Mouse (Mus musculus): ENCODE results near the gene Ptprg. TPM values are rescaled to one million over a fixed set of nuclear protein-coding genes. Genes with fewer than 3 reads are reported as not detected.

Gene Ptprg
- polyA plus RNA-seq, 1 experiment from 2014 or later: 15.2 TPM

DNA sequence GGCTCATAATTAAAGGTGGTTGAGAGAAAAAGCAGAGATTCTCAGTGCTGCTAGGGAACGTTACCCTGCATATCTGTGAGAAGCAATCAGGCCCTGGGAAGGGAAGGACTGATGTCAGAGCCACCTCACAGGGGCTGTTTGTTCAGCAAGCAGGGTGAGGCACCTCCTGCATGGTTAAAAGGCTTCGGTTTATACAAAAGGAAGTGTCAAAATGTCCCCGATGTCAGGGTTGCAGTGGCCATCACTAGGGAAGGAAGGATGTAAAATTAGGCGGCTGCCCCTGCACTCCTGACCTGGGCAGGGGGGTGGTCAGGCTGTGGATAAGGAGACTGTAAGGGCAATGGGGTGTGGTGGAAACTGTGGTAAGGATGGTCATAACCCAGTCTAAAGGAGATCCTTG, 583.2 kb downstream of the Ptprg start:
- no peaks in the 10 kb centered on the region for H3K9me3 ChIP-seq (replicated peaks; ENCODE audit: control insufficient read depth, low read length)
- no peak overlapping the region for H3K9ac ChIP-seq (ENCODE audit: low read depth, low read length)
- H3K4me1 ChIP-seq (ENCODE audit: control insufficient read depth, insufficient read depth, low read length): peaks cover 6% of the 10 kb centered on the region; the same call in 1 of the 2 replicates
- no peak overlapping the region for H3K4me2 ChIP-seq
- no peak overlapping the region for H3K27ac ChIP-seq (ENCODE audit: low read depth, low read length)
- 39% methylated on average over 4 of the region's 4 CpGs for WGBS (ENCODE audit: insufficient replicate concordance)
- H3K4me3 ChIP-seq (ENCODE audit: low read depth, low read length): no peak overlapping the region
- ATAC-seq (replicated peaks; ENCODE audit: insufficient number of reproducible peaks, low FRiP score, low TSS enrichment): no peak
- H3K27me3 ChIP-seq (ENCODE audit: control insufficient read depth, insufficient read depth, low read length): no peaks in the 10 kb centered on the region
- H3K36me3 ChIP-seq (ENCODE audit: control insufficient read depth, insufficient read depth, low read length): no peaks in the 10 kb centered on the region

GRCm38 (mm10) chr14:12139643-12140481, 586.5 kb downstream of the Ptprg start:
- no peak overlapping the region for H3K4me2 ChIP-seq
- H3K9ac ChIP-seq (ENCODE audit: low read depth, low read length): no peak overlapping the region
- no peak overlapping the region for H3K27ac ChIP-seq (ENCODE audit: low read depth, low read length)
- WGBS (ENCODE audit: insufficient replicate concordance): 44% methylated on average over 18 of the region's 18 CpGs
- 0 out of 2 replicates have a peak, but pooled peaks cover 2% of the 10 kb centered on the region for H3K4me1 ChIP-seq (ENCODE audit: control insufficient read depth, insufficient read depth, low read length)
- no peaks in the 10 kb centered on the region for H3K9me3 ChIP-seq (replicated peaks; ENCODE audit: control insufficient read depth, low read length)
- H3K36me3 ChIP-seq (ENCODE audit: control insufficient read depth, insufficient read depth, low read length): no peaks in the 10 kb centered on the region
- H3K4me3 ChIP-seq (ENCODE audit: low read depth, low read length): no peak overlapping the region
- no peaks in the 10 kb centered on the region for H3K27me3 ChIP-seq (ENCODE audit: control insufficient read depth, insufficient read depth, low read length)
- no peak for ATAC-seq (replicated peaks; ENCODE audit: insufficient number of reproducible peaks, low FRiP score, low TSS enrichment)

GRCm38 (mm10) chr14:12143941-12144485, 590.7 kb downstream of the Ptprg start:
- no peak overlapping the region for H3K9ac ChIP-seq (ENCODE audit: low read depth, low read length)
- no peak overlapping the region for H3K27ac ChIP-seq (ENCODE audit: low read depth, low read length)
- no peaks in the 10 kb centered on the region for H3K27me3 ChIP-seq (ENCODE audit: control insufficient read depth, insufficient read depth, low read length)
- no peaks in the 10 kb centered on the region for H3K36me3 ChIP-seq (ENCODE audit: control insufficient read depth, insufficient read depth, low read length)
- H3K4me2 ChIP-seq: no peak overlapping the region
- no peak overlapping the region for H3K4me3 ChIP-seq (ENCODE audit: low read depth, low read length)
- H3K4me1 ChIP-seq (ENCODE audit: control insufficient read depth, insufficient read depth, low read length): no peaks in the 10 kb centered on the region
- 70% methylated on average over 8 of the region's 8 CpGs for WGBS (ENCODE audit: insufficient replicate concordance)
- H3K9me3 ChIP-seq (replicated peaks; ENCODE audit: control insufficient read depth, low read length): no peaks in the 10 kb centered on the region
- no peak for ATAC-seq (replicated peaks; ENCODE audit: insufficient number of reproducible peaks, low FRiP score, low TSS enrichment)

DNA sequence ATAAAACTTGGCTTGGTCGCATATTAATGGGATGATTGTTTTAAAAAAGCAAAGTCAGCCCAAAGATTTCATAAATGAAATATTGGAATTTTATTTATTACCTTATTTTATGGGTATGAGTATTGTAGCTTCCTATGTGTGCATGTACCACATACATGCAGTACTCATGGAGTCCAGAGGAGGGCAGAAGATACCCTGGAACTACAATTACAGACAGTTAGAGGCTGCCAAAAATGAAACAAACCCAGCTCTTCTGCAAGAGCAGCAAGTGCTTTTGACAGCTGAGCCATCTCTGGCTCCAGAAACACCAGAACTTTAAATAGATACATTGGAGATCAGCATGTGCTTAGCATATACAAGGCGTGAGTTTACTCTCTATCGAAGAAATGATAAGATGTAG, 592.6 kb downstream of the Ptprg start:
- no peak overlapping the region for H3K4me3 ChIP-seq (ENCODE audit: low read depth, low read length)
- H3K9ac ChIP-seq (ENCODE audit: low read depth, low read length): no peak overlapping the region
- H3K27ac ChIP-seq (ENCODE audit: low read depth, low read length): no peak overlapping the region
- ATAC-seq (replicated peaks; ENCODE audit: insufficient number of reproducible peaks, low FRiP score, low TSS enrichment): no peak
- no peaks in the 10 kb centered on the region for H3K27me3 ChIP-seq (ENCODE audit: control insufficient read depth, insufficient read depth, low read length)
- no peaks in the 10 kb centered on the region for H3K4me1 ChIP-seq (ENCODE audit: control insufficient read depth, insufficient read depth, low read length)
- no peaks in the 10 kb centered on the region for H3K9me3 ChIP-seq (replicated peaks; ENCODE audit: control insufficient read depth, low read length)
- WGBS (ENCODE audit: insufficient replicate concordance): 92% methylated on average over 3 of the region's 3 CpGs
- no peaks in the 10 kb centered on the region for H3K36me3 ChIP-seq (ENCODE audit: control insufficient read depth, insufficient read depth, low read length)
- H3K4me2 ChIP-seq: no peak overlapping the region

DNA sequence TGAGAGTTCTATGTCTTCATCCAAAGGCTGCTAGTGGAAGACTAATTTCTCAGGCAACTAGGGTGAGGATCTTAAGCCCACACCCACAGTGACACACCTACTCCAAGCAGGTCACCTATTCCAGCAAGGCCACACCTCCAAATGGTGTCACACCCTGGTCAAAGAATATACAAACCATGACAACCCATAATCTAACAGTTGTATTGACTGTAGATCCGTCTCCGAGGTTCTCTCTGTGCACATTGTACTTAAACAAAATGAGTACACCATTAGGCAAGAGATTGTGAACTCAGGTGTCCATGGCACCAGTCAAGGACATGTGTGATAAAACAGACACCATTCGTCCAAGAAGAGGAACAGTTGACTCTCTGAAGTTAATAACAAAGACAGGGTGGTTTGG, 596.2 kb downstream of the Ptprg start:
- no peak for ATAC-seq (replicated peaks; ENCODE audit: insufficient number of reproducible peaks, low FRiP score, low TSS enrichment)
- no peak overlapping the region for H3K27ac ChIP-seq (ENCODE audit: low read depth, low read length)
- no peaks in the 10 kb centered on the region for H3K36me3 ChIP-seq (ENCODE audit: control insufficient read depth, insufficient read depth, low read length)

DNA sequence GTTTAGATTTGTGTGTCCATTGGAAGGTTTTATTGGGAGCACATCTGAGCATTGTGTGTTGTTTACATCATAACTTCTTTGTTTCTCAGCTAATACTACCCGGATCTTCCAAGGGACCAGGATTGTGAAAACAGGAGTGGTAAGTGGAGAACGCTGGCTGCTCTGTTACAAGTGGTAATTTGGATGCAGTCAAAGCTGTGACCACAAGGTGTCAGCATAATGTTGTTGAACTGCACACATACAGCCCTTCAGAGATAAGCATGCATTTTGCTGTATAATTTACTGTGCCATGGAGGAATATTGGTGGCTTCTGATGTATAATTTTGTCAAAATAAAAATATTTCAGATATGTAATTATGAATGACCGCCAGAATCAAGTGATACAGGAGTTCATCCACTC, 598.6 kb downstream of the Ptprg start:
- Histone ChIP-seq H3K4me3 (ENCODE audit: low read depth, low read length) (no peak overlapping the region), H3K4me2 (no peak overlapping the region), H3K27me3 (ENCODE audit: control insufficient read depth, insufficient read depth, low read length) (no peaks in the 10 kb centered on the region), H3K36me3 (ENCODE audit: control insufficient read depth, insufficient read depth, low read length) (no peaks in the 10 kb centered on the region), H3K9ac (ENCODE audit: low read depth, low read length) (no peak overlapping the region), H3K4me1 (ENCODE audit: control insufficient read depth, insufficient read depth, low read length) (no peaks in the 10 kb centered on the region), H3K9me3 (replicated peaks; ENCODE audit: control insufficient read depth, low read length) (no peaks in the 10 kb centered on the region), H3K27ac (ENCODE audit: low read depth, low read length) (no peak overlapping the region)
- 50% methylated on average over 3 of the region's 3 CpGs for WGBS (ENCODE audit: insufficient replicate concordance)
- ATAC-seq (replicated peaks; ENCODE audit: insufficient number of reproducible peaks, low FRiP score, low TSS enrichment): no peak

More for the DNA sequence above, 596.2 kb downstream of the Ptprg start:
- H3K9ac ChIP-seq (ENCODE audit: low read depth, low read length): no peak overlapping the region
- no peaks in the 10 kb centered on the region for H3K4me1 ChIP-seq (ENCODE audit: control insufficient read depth, insufficient read depth, low read length)
- whole genome bisulfite sequencing (ENCODE audit: insufficient replicate concordance): 75% methylated on average over 3 of the region's 3 CpGs
- no peak overlapping the region for H3K4me2 ChIP-seq
- H3K27me3 ChIP-seq (ENCODE audit: control insufficient read depth, insufficient read depth, low read length): no peaks in the 10 kb centered on the region
- no peaks in the 10 kb centered on the region for H3K9me3 ChIP-seq (replicated peaks; ENCODE audit: control insufficient read depth, low read length)
- H3K4me3 ChIP-seq (ENCODE audit: low read depth, low read length): no peak overlapping the region

GRCm38 (mm10) chr14:12152748-12153147, 599.4 kb downstream of the Ptprg start:
- Histone ChIP-seq H3K9me3 (replicated peaks; ENCODE audit: control insufficient read depth, low read length) (no peaks in the 10 kb centered on the region), H3K4me3 (ENCODE audit: low read depth, low read length) (no peak overlapping the region), H3K9ac (ENCODE audit: low read depth, low read length) (no peak overlapping the region), H3K4me1 (ENCODE audit: control insufficient read depth, insufficient read depth, low read length) (no peaks in the 10 kb centered on the region), H3K36me3 (ENCODE audit: control insufficient read depth, insufficient read depth, low read length) (no peaks in the 10 kb centered on the region), H3K4me2 (no peak overlapping the region), H3K27ac (ENCODE audit: low read depth, low read length) (no peak overlapping the region), H3K27me3 (ENCODE audit: control insufficient read depth, insufficient read depth, low read length) (no peaks in the 10 kb centered on the region)
- no peak for ATAC-seq (replicated peaks; ENCODE audit: insufficient number of reproducible peaks, low FRiP score, low TSS enrichment)
- 92% methylated on average over 6 of the region's 6 CpGs for WGBS (ENCODE audit: insufficient replicate concordance)

DNA sequence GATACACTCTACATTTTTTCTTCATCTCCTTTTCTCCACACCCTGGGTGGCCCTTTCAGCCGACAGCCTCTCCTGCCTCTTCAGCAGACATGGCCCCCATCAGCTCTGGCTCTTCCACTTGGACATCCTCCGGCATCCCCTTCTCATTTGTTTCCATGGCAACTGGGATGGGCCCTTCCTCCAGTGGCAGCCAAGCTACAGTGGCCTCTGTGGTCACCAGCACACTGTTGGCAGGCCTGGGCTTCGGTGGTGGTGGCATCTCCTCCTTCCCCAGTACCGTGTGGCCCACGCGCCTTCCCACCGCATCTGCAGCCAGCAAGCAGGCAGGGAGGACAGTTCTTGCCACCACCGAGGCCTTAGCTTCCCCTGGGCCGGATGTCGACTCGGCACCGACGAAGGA, 600.3 kb downstream of the Ptprg start:
- 91% methylated on average over 13 of the region's 13 CpGs for WGBS (ENCODE audit: insufficient replicate concordance)
- no peaks in the 10 kb centered on the region for H3K4me1 ChIP-seq (ENCODE audit: control insufficient read depth, insufficient read depth, low read length)
- no peak for ATAC-seq (replicated peaks; ENCODE audit: insufficient number of reproducible peaks, low FRiP score, low TSS enrichment)
- no peak overlapping the region for H3K4me3 ChIP-seq (ENCODE audit: low read depth, low read length)
- H3K36me3 ChIP-seq (ENCODE audit: control insufficient read depth, insufficient read depth, low read length): no peaks in the 10 kb centered on the region
- H3K9me3 ChIP-seq (replicated peaks; ENCODE audit: control insufficient read depth, low read length): no peaks in the 10 kb centered on the region
- no peak overlapping the region for H3K27ac ChIP-seq (ENCODE audit: low read depth, low read length)
- H3K27me3 ChIP-seq (ENCODE audit: control insufficient read depth, insufficient read depth, low read length): no peaks in the 10 kb centered on the region
- no peak overlapping the region for H3K4me2 ChIP-seq
- H3K9ac ChIP-seq (ENCODE audit: low read depth, low read length): no peak overlapping the region
